Comparison of ENCODE assay signal across 19 mouse cellular contexts in genomic region chr19:57752189-57752588, GRCm38 (mm10).
"Had no signal": no experiment of that assay in that cellular context is flagged by ENCODE, and none has a peak within 500 bp of the region (broad histone marks: within the 10 kb centered on the region; RNA-seq: fewer than 3 reads in every experiment).

No protein-coding gene starts in this region.

- H3K27ac ChIP-seq: lung, embryonic 15.5 days; macrophage; midbrain, embryonic 13.5 days; neural tube, embryonic 13.5 days; neural tube, embryonic 15.5 days had no signal

- H3K9me3 ChIP-seq: lung, embryonic 15.5 days; megakaryocyte, embryonic 14.5 days; midbrain, embryonic 13.5 days; neural tube, embryonic 13.5 days; neural tube, embryonic 15.5 days had no signal

- DNase-seq: liver, postnatal 0 days; lung, adult 2 months; lung, postnatal 14 days; lung, postnatal 36 days; retina, postnatal 1 day; right cerebral cortex, adult 18-20 months; thymus, adult 18-20 months; thymus, postnatal 14 days; thymus, postnatal 36 days had no signal

- H3K9ac ChIP-seq: liver, postnatal 0 days; lung, embryonic 15.5 days; midbrain, embryonic 13.5 days; neural tube, embryonic 13.5 days; neural tube, embryonic 15.5 days had no signal

- H3K4me2 ChIP-seq: lung, embryonic 15.5 days; midbrain, embryonic 11.5 days; midbrain, embryonic 13.5 days; neural tube, embryonic 13.5 days; neural tube, embryonic 15.5 days had no signal

- ATAC-seq: liver, postnatal 0 days; lung, postnatal 0 days; midbrain, embryonic 13.5 days; midbrain, embryonic 16.5 days had no signal

- H3K4me3 ChIP-seq: lung, embryonic 15.5 days; megakaryocyte, embryonic 14.5 days; midbrain, embryonic 13.5 days; myocyte; neural tube, embryonic 13.5 days; neural tube, embryonic 15.5 days had no signal

- H3K27me3 ChIP-seq: lung, embryonic 15.5 days; megakaryocyte, embryonic 14.5 days; midbrain, embryonic 13.5 days; neural tube, embryonic 13.5 days; neural tube, embryonic 15.5 days had no signal

- H3K4me1 ChIP-seq: lung, embryonic 15.5 days; megakaryocyte, embryonic 14.5 days; midbrain, embryonic 13.5 days; neural tube, embryonic 13.5 days; neural tube, embryonic 15.5 days had no signal
